In the genomic region with DNA sequence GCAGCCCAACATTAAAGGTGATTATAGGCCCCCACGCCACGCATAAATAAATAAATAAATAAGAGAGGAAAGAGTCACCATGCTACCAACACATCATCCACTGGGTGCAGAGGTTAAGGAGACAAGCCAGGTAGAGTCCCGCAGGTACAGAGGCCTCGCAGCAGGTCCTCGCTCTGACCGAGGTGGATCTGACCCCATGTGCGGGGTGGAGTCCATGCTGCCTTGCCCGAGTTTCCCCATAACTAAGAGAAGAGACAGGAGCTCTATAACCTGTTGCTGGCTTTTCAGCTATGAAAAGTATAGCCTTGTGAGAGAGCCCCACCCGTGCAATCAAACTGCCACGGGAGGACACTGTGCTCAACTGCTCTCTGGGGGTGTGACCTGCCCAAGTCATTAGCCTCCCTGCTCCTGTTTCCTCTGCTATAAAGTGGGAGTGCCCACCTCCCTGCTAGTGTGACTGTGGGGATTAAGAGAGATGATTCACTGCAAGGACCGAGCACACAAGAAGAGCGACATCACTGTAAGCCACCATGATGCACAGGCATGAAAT, we compare ENCODE assay signal across 15 mouse cellular contexts. TPM values are rescaled to one million over a fixed set of nuclear protein-coding genes. Genes with fewer than 3 reads are reported as not detected.
DNase-seq lines count a peak whose midpoint lies in the region; TF ChIP-seq lines count a peak whose summit lies in the region.
"Had no signal": no experiment of that assay in that cellular context is flagged by ENCODE, and none has a peak within 500 bp of the region (broad histone marks: within the 10 kb centered on the region; RNA-seq: fewer than 3 reads in every experiment).

No protein-coding gene starts in this region.

- 58% methylated on average over 12 of the region's 12 CpGs for WGBS in cerebellum, adult 2 months
- WGBS in lung, adult 2 months = 60% methylated on average over 12 of the region's 12 CpGs
- 41% methylated on average over 12 of the region's 12 CpGs for WGBS in small intestine, adult 2 months

- H3K27me3 ChIP-seq in cerebellum, adult 2 months (ENCODE audit: control insufficient read depth, insufficient read depth, low read length) = no peaks in the 10 kb centered on the region
- H3K27me3 ChIP-seq in small intestine, adult 2 months (ENCODE audit: control insufficient read depth, insufficient read depth, low read length) = no peaks in the 10 kb centered on the region
- H3K27me3 ChIP-seq: hindbrain, embryonic 13.5 days; neural tube, embryonic 15.5 days had no signal

- H3K4me1 ChIP-seq in cerebellum, adult 2 months (ENCODE audit: control insufficient read depth, insufficient read depth, low read length) = peaks cover 12% of the 10 kb centered on the region
- peaks cover 23% of the 10 kb centered on the region for H3K4me1 ChIP-seq in lung, adult 2 months (ENCODE audit: control insufficient read depth, insufficient read depth, low read length)
- H3K4me1 ChIP-seq in bone marrow macrophage, adult 2 months (ENCODE audit: control insufficient read depth, insufficient read depth, low read length) = peaks cover 39% of the 10 kb centered on the region
- H3K4me1 ChIP-seq in small intestine, adult 2 months (ENCODE audit: control insufficient read depth, insufficient read depth, insufficient read length, low read length) = peaks cover 10% of the 10 kb centered on the region

- TF ChIP-seq CTCF in cerebellum, adult 2 months (IDR thresholded peaks at IDR 0.05; ENCODE audit: borderline replicate concordance, insufficient read depth, low read depth, low read length) = no peak
- TF ChIP-seq CTCF in lung, adult 2 months (IDR thresholded peaks at IDR 0.05; ENCODE audit: insufficient read depth, low read length) = no peak
- TF ChIP-seq CTCF in bone marrow macrophage, adult 2 months (IDR thresholded peaks at IDR 0.05; ENCODE audit: low read depth, low read length) = no peak
- TF ChIP-seq CTCF in small intestine, adult 2 months (IDR thresholded peaks at IDR 0.05; ENCODE audit: extremely low read depth, insufficient read length, insufficient replicate concordance, low read depth, low read length) = no peak

- no peak overlapping the region for H3K27ac ChIP-seq in cerebellum, adult 2 months (ENCODE audit: insufficient read depth, low read length)
- H3K27ac ChIP-seq in bone marrow macrophage, adult 2 months (ENCODE audit: insufficient read depth, low read depth, low read length) = peak overlapping the region; percentile 89
- H3K27ac ChIP-seq in small intestine, adult 2 months (ENCODE audit: insufficient read depth, low read depth, low read length) = peak overlapping the region; percentile 44
- H3K27ac ChIP-seq: hindbrain, embryonic 13.5 days; kidney, embryonic 15.5 days; liver, embryonic 14.5 days; neural tube, embryonic 15.5 days had no signal

- intact Hi-C loops in left cerebral cortex, postnatal 36 days (cut with DNase I) = loop anchor here (10.0 kb wide), 2 partner anchors 47 to 167 kb away; no protein-coding TSS in a partner anchor

- DNase-seq in cerebellum, adult 9-11 months = peak; percentile 49
- DNase-seq in cerebellum, adult 2 months = no peak
- DNase-seq in lung, adult 2 months = no peak
- DNase-seq in lung, postnatal 10 days = no peak
- no peak for DNase-seq in adrenal gland, postnatal 14 days
- DNase-seq in left cerebral cortex, postnatal 36 days (ENCODE audit: low spot score in 2 of 2) = no peak
- DNase-seq: gastrocnemius, postnatal 25 days; retina, postnatal 1 day had no signal

- H3K36me3 ChIP-seq in small intestine, adult 2 months (ENCODE audit: control insufficient read depth, insufficient read depth, low read length) = no peaks in the 10 kb centered on the region
- H3K36me3 ChIP-seq: hindbrain, embryonic 13.5 days; kidney, embryonic 15.5 days; neural tube, embryonic 15.5 days had no signal

- TF ChIP-seq POLR2A in cerebellum, adult 2 months (IDR thresholded peaks at IDR 0.05; ENCODE audit: borderline replicate concordance, insufficient read depth, low read length) = no peak
- no peak for TF ChIP-seq POLR2A in lung, adult 2 months (IDR thresholded peaks at IDR 0.05; ENCODE audit: borderline replicate concordance, extremely low read depth, low read depth, low read length)
- TF ChIP-seq POLR2A in bone marrow macrophage, adult 2 months (IDR thresholded peaks at IDR 0.05; ENCODE audit: borderline replicate concordance, low read depth, low read length) = no peak
- TF ChIP-seq POLR2A in small intestine, adult 2 months (IDR thresholded peaks at IDR 0.05; ENCODE audit: low read depth, low read length) = no peak

- no peak overlapping the region for H3K4me3 ChIP-seq in cerebellum, adult 2 months (replicated peaks; ENCODE audit: insufficient read depth, low read depth, low read length)
- peak overlapping the region; percentile 19 for H3K4me3 ChIP-seq in lung, adult 2 months (replicated peaks; ENCODE audit: extremely low read depth, low read depth, low read length)
- no peak overlapping the region for H3K4me3 ChIP-seq in bone marrow macrophage, adult 2 months (ENCODE audit: insufficient read depth, low read length)
- no peak overlapping the region for H3K4me3 ChIP-seq in small intestine, adult 2 months (ENCODE audit: low read depth, low read length)
- H3K4me3 ChIP-seq: erythroblast, embryonic 14.5 days; hindbrain, embryonic 13.5 days; kidney, embryonic 15.5 days; neural tube, embryonic 15.5 days had no signal

RNA-seq across cellular contexts. Expression of gene Ankrd44, which starts 4.1 kb away (rescaled TPM):
- polyA plus RNA-seq in cerebellum, adult 2 months (2012; rRNA removed) = 18.6 and 19.4 TPM in 2 replicates
- 39.0 and 67.3 TPM in 2 replicates for polyA plus RNA-seq in lung, adult 2 months (2012; rRNA removed)
- polyA plus RNA-seq in bone marrow macrophage, adult 2 months (2012; ENCODE audit: insufficient read depth, insufficient read length, missing spikeins) = 66.8 and 73.9 TPM in 2 replicates
- polyA plus RNA-seq in small intestine, adult 2 months (2012; rRNA removed) = 3.7 and 4.2 TPM in 2 replicates
- 20.5 and 36.5 TPM in 2 replicates for total RNA-seq in adrenal gland, postnatal 14 days (2021)
- 10 to 100 TPM; 19.7 to 21.7 TPM for total RNA-seq in left cerebral cortex, postnatal 36 days (2021)
